Mouse (Mus musculus) kidney, postnatal 25 days (tissue): Measurements from ENCODE around the gene Hmgcl.

Experiments
- DNase-seq, 2 experiments: peaks; one replicate each; pipeline ENCODE4 v3.0.0; 2021; ENCODE audit warnings: mixed read lengths in 2 of 2

Gene Hmgcl

GRCm38 (mm10) chr4:135928376-135928775 lies 17.9 kb upstream of the Hmgcl start:
- peak in 1 of 2 experiments; percentile 62 for DNase-seq

- DNase-seq: no peak
Measured at GRCm38 (mm10) chr4:135929405-135929804, 16.8 kb upstream of the Hmgcl start.

- DNase-seq: no peak
Measured at GRCm38 (mm10) chr4:135929828-135930227, 16.4 kb upstream of the Hmgcl start.

- no peak for DNase-seq
Measured at GRCm38 (mm10) chr4:135930239-135930638, 16.0 kb upstream of the Hmgcl start.

GRCm38 (mm10) chr4:135931832-135932231 lies 14.4 kb upstream of the Hmgcl start:
- peak; percentile 49 to 57 for DNase-seq

- DNase-seq: no peak
Measured at GRCm38 (mm10) chr4:135934708-135935500, 11.3 kb upstream of the Hmgcl start.

- no peak for DNase-seq
Measured at GRCm38 (mm10) chr4:135935502-135935901, 10.7 kb upstream of the Hmgcl start.

- DNase-seq: no peak
Measured at GRCm38 (mm10) chr4:135938858-135939257, 7.4 kb upstream of the Hmgcl start.

GRCm38 (mm10) chr4:135941026-135941425 lies 5.2 kb upstream of the Hmgcl start:
- peak in 1 of 2 experiments; percentile 32 for DNase-seq

GRCm38 (mm10) chr4:135942193-135942592 lies 4.1 kb upstream of the Hmgcl start:
- DNase-seq: no peak

GRCm38 (mm10) chr4:135943389-135943788 lies 2.9 kb upstream of the Hmgcl start:
- DNase-seq: no peak

GRCm38 (mm10) chr4:135945706-135946105 lies 542 bp upstream of the Hmgcl start:
- no peak for DNase-seq

- no peak for DNase-seq
Measured at GRCm38 (mm10) chr4:135946659-135947301, 532 bp downstream of the Hmgcl start.

GRCm38 (mm10) chr4:135948142-135948541 lies 1.9 kb downstream of the Hmgcl start:
- no peak for DNase-seq

- DNase-seq: peak; percentile 55 to 70
Measured at GRCm38 (mm10) chr4:135949475-135949874, 3.2 kb downstream of the Hmgcl start.

GRCm38 (mm10) chr4:135949911-135950310 lies 3.7 kb downstream of the Hmgcl start:
- DNase-seq: peak in 1 of 2 experiments; percentile 75

- DNase-seq: peak; percentile 38 to 45
Measured at GRCm38 (mm10) chr4:135950365-135950764, 4.1 kb downstream of the Hmgcl start.

- DNase-seq: peak in 1 of 2 experiments; percentile 41
Measured at GRCm38 (mm10) chr4:135951505-135951904, 5.3 kb downstream of the Hmgcl start.

GRCm38 (mm10) chr4:135953179-135953578 lies 6.9 kb downstream of the Hmgcl start:
- no peak for DNase-seq

GRCm38 (mm10) chr4:135954241-135954640 lies 8.0 kb downstream of the Hmgcl start:
- peak; percentile 75 to 89 for DNase-seq

GRCm38 (mm10) chr4:135955886-135956285 lies 9.6 kb downstream of the Hmgcl start:
- DNase-seq: peak in 1 of 2 experiments; percentile 34

- DNase-seq: peak; percentile 79 to 94
Measured at GRCm38 (mm10) chr4:135958354-135958753, 12.1 kb downstream of the Hmgcl start.

- DNase-seq: peak; percentile 88 to 92
Measured at GRCm38 (mm10) chr4:135960717-135961116, 14.5 kb downstream of the Hmgcl start.

GRCm38 (mm10) chr4:135961709-135962108 lies 15.5 kb downstream of the Hmgcl start:
- no peak for DNase-seq
